Mouse (Mus musculus): ENCODE results near the gene Cntln.

GRCm38 (mm10) chr4:85059598-85059997 lies 175.5 kb downstream of the Cntln start:
- TF ChIP-seq TAL1 (IDR thresholded peaks at IDR 0.05; ENCODE audit: low read length) (no peak), CTCF (IDR thresholded peaks at IDR 0.05 in 2 of 3, conservative IDR thresholded peaks at IDR 0.05 in 1 of 3; ENCODE audit: control insufficient read depth in 1 of 3, insufficient read depth in 1 of 3, low read depth in 2 of 3, low read length in 3 of 3, poor library complexity in 1 of 3, severe bottlenecking in 1 of 3) (no peak), CHD2 (IDR thresholded peaks at IDR 0.05; ENCODE audit: low read length) (no peak), GATA1 (IDR thresholded peaks at IDR 0.05; ENCODE audit: low read depth, low read length) (no peak), POLR2A (IDR thresholded peaks at IDR 0.05; ENCODE audit: control insufficient read depth in 1 of 2, insufficient read depth in 1 of 2, low read depth in 1 of 2, low read length in 2 of 2, poor library complexity in 1 of 2) (no peak), ZC3H11A (IDR thresholded peaks at IDR 0.05; ENCODE audit: low read depth, low read length) (no peak)

All from MEL (cell line).